Mouse (Mus musculus) kidney, embryonic 14.5 days (tissue): ENCODE data around the gene Dlg2. TPM values are rescaled to one million over a fixed set of nuclear protein-coding genes. Genes with fewer than 3 reads are reported as not detected.

Experiments
- ATAC-seq: fragments of 200-750 bp; cut with Nextera tagmentation; 2 replicates; pipeline ENCODE4 v1.8.0; 2017; ENCODE audit warnings: moderate number of reproducible peaks, mild to moderate bottlenecking, moderate TSS enrichment, moderate library complexity; ENCODE audit not compliant: low FRiP score, low TSS enrichment
- H3K27ac ChIP-seq: fragments of 300-500 bp; sonication (generic); 2 replicates; pipeline ENCODE4 v1.5.1; 2014; ENCODE audit warnings: low read depth, mild to moderate bottlenecking, low read length, moderate library complexity, mixed read lengths
- H3K27me3 ChIP-seq: fragments of 300-500 bp; sonication (generic); 2 replicates; pipeline ENCODE4 v1.6.1; 2014; ENCODE audit warnings: mild to moderate bottlenecking, low read length; ENCODE audit not compliant: control insufficient read depth, insufficient read depth
- H3K36me3 ChIP-seq: fragments of 300-500 bp; sonication (generic); 2 replicates; pipeline ENCODE4 v1.6.1; 2014; ENCODE audit warnings: low read length, mixed read lengths; ENCODE audit not compliant: control insufficient read depth, insufficient read depth
- H3K4me1 ChIP-seq: fragments of 300-500 bp; sonication (generic); 2 replicates; pipeline ENCODE4 v1.6.1; 2014; ENCODE audit warnings: low read length, mixed read lengths; ENCODE audit not compliant: control insufficient read depth, insufficient read depth
- H3K4me2 ChIP-seq: fragments of 300-500 bp; sonication (generic); replicated peaks from 2 replicates; pipeline ENCODE4 v1.6.1; 2014; ENCODE audit warnings: low read depth, mild to moderate bottlenecking, low read length
- H3K4me3 ChIP-seq: fragments of 300-500 bp; sonication (generic); 2 replicates; pipeline ENCODE4 v1.5.1; 2014; ENCODE audit warnings: mild to moderate bottlenecking, low read length
- H3K9ac ChIP-seq: fragments of 300-500 bp; sonication (generic); 2 replicates; pipeline ENCODE4 v1.6.1; 2014; ENCODE audit warnings: low read depth, mild to moderate bottlenecking, low read length, moderate library complexity
- H3K9me3 ChIP-seq: fragments of 300-500 bp; sonication (generic); 2 replicates; pipeline ENCODE4 v1.6.1; 2016; ENCODE audit warnings: low read length; ENCODE audit not compliant: control insufficient read depth
- WGBS: fragments of 180-500 bp; shearing (Covaris S2); extraction: QIAGEN DNeasy Blood & Tissue Kit; methylation state at CpG from one replicate; pipeline ENCODE4 v1.1.7; 2014; 5-methylcytosine and 5-hydroxymethylcytosine counted together
- polyA plus RNA-seq: library from polyadenylated mRNA; unstranded; fragments of >200 nt; fragmentation: Nextera tagmentation; extraction: Ambion mirVana; gene quantifications from 2 replicates; pipeline ENCODE4 v1.2.1, GENCODE M21; 2014

Gene Dlg2
- polyA plus RNA-seq, 1 experiment from 2014 or later = 0.97 TPM

- ATAC-seq = no peak
- H3K27me3 ChIP-seq = no peaks in the 10 kb centered on the region
- H3K4me3 ChIP-seq = no peak overlapping the region
- no peaks in the 10 kb centered on the region for H3K36me3 ChIP-seq
- 91% methylated on average over 5 of the region's 5 CpGs for whole genome bisulfite sequencing
- H3K9ac ChIP-seq = no peak overlapping the region
- no peaks in the 10 kb centered on the region for H3K9me3 ChIP-seq
- H3K4me1 ChIP-seq = no peaks in the 10 kb centered on the region
- H3K27ac ChIP-seq = no peak overlapping the region
- H3K4me2 ChIP-seq = no peak overlapping the region
Observed at GRCm38 (mm10) chr7:92115237-92115871, 1638.9 kb downstream of the Dlg2 start.

DNA sequence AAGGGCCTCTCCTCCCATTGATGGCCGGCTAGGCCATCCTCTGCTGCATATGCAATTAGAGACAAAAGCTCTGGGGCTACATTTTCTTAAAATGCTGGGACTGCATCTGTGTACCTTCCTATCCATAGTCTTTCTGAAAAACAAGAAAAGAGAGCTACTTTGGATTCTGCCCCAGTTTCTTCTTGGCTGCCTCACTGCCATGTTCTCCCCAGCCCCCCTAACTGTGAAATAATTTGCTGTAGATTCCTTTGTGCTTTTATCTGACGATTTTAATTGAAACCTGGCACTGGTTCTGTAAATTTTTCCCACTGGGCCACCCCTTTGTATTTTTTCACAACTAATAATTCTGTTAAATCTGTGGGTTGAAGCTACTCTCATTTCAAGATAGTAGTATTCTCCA lies 1646.8 kb downstream of the Dlg2 start:
- no peaks in the 10 kb centered on the region for H3K36me3 ChIP-seq
- H3K4me3 ChIP-seq = no peak overlapping the region
- ATAC-seq = no peak
- no peaks in the 10 kb centered on the region for H3K27me3 ChIP-seq
- no peaks in the 10 kb centered on the region for H3K9me3 ChIP-seq
- H3K27ac ChIP-seq = no peak overlapping the region
- H3K4me2 ChIP-seq = no peak overlapping the region
- no peaks in the 10 kb centered on the region for H3K4me1 ChIP-seq
- H3K9ac ChIP-seq = no peak overlapping the region
- WGBS = 69% methylated on average over 2 of the region's 2 CpGs

- H3K27me3 ChIP-seq = no peaks in the 10 kb centered on the region
- H3K36me3 ChIP-seq = no peaks in the 10 kb centered on the region
- H3K4me3 ChIP-seq = no peak overlapping the region
- no peak for ATAC-seq
- H3K4me2 ChIP-seq = no peak overlapping the region
- WGBS = 58% methylated on average over 3 of the region's 3 CpGs
- no peaks in the 10 kb centered on the region for H3K4me1 ChIP-seq
- H3K9ac ChIP-seq = no peak overlapping the region
- no peaks in the 10 kb centered on the region for H3K9me3 ChIP-seq
- no peak overlapping the region for H3K27ac ChIP-seq
Observed at GRCm38 (mm10) chr7:92125886-92126285, 1649.4 kb downstream of the Dlg2 start.

- Histone ChIP-seq H3K4me3 (no peak overlapping the region), H3K9ac (no peak overlapping the region), H3K27me3 (no peaks in the 10 kb centered on the region), H3K27ac (no peak overlapping the region), H3K36me3 (no peaks in the 10 kb centered on the region), H3K4me1 (no peaks in the 10 kb centered on the region), H3K4me2 (no peak overlapping the region), H3K9me3 (no peaks in the 10 kb centered on the region)
- WGBS = 56% methylated on average over 3 of the region's 3 CpGs
- no peak for ATAC-seq
Observed at GRCm38 (mm10) chr7:92134301-92134700, 1657.8 kb downstream of the Dlg2 start.

DNA sequence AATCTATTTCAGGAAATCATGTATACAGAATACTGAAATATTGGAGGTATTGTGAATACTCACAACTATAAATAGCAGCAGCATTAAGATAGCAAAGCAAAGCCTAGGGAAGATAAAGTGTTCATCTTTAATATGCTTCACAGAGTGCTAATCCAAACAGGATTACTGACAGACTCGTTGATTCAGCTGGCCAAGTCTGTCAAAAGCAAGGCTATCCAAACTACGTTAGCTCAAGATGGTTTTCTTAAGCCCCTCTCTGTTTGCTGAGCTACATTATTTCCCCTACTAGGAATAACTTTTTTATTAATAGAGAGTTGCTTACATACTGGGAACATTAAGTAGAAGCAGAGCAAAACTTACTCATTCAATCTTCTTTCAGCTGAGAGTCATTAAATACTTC lies 1659.2 kb downstream of the Dlg2 start:
- WGBS = 61% methylated on average over 2 of the region's 2 CpGs
- H3K27me3 ChIP-seq = no peaks in the 10 kb centered on the region
- H3K9ac ChIP-seq = no peak overlapping the region

GRCm38 (mm10) chr7:92140051-92140817 lies 1663.8 kb downstream of the Dlg2 start:
- H3K36me3 ChIP-seq = no peaks in the 10 kb centered on the region
- H3K4me3 ChIP-seq = no peak overlapping the region
- H3K9me3 ChIP-seq = no peaks in the 10 kb centered on the region
- 81% methylated on average over 9 of the region's 9 CpGs for WGBS
- no peak overlapping the region for H3K4me2 ChIP-seq
- H3K27me3 ChIP-seq = no peaks in the 10 kb centered on the region
- no peak overlapping the region for H3K9ac ChIP-seq
- no peak overlapping the region for H3K27ac ChIP-seq
- no peaks in the 10 kb centered on the region for H3K4me1 ChIP-seq
- ATAC-seq = no peak

More for the DNA sequence above, 1659.2 kb downstream of the Dlg2 start:
- Histone ChIP-seq H3K36me3 (no peaks in the 10 kb centered on the region), H3K4me3 (no peak overlapping the region), H3K4me1 (no peaks in the 10 kb centered on the region), H3K4me2 (no peak overlapping the region), H3K9me3 (no peaks in the 10 kb centered on the region), H3K27ac (no peak overlapping the region)
- no peak for ATAC-seq

DNA sequence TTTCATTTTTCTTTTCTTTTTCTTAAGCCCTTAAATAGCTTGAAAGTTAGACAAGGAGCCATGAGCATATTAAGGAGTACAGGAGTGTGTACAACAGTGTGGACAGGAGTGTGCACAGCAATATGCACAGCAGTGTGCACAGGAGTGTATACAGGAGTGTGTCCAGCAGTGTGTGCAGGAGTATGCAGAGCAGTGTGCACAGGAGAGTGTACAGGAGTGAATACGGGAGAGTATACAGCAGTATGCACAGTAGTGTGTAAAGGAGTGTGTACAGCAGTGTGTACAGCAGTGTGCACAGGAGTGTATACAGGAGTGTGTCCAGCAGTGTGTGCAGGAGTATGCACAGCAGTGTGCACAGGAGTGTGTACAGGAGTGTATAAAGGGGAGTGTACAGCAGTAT lies 1671.0 kb downstream of the Dlg2 start:
- no peak for ATAC-seq
- WGBS = 100% methylated on average over 1 of the region's 1 CpGs
- H3K4me1 ChIP-seq = no peaks in the 10 kb centered on the region
- H3K9me3 ChIP-seq = no peaks in the 10 kb centered on the region
- H3K36me3 ChIP-seq = no peaks in the 10 kb centered on the region
- H3K27me3 ChIP-seq = no peaks in the 10 kb centered on the region
- H3K4me2 ChIP-seq = no peak overlapping the region
- H3K4me3 ChIP-seq = no peak overlapping the region
- no peak overlapping the region for H3K9ac ChIP-seq
- no peak overlapping the region for H3K27ac ChIP-seq

DNA sequence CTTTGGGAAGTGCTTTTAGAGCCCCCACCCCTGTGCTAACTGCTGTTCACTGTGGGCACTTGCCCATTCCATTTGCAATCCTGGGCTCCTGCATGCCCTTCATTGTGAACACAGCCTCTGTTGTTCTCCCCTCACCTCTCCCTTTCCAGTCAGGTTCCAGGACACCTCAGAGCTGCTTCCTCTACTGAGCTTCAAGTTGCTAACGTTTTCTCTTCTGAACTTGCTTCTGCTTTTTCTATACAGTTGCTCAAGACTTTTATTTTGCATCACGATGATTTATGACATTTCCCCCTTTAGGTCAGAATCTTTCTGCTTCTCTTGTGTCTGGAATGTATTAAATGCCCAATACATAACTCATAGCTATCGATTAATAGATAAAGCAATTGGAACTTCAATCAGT lies 1674.3 kb downstream of the Dlg2 start:
- Histone ChIP-seq H3K4me1 (no peaks in the 10 kb centered on the region), H3K27ac (no peak overlapping the region), H3K27me3 (no peaks in the 10 kb centered on the region), H3K9me3 (no peaks in the 10 kb centered on the region), H3K36me3 (no peaks in the 10 kb centered on the region), H3K4me2 (no peak overlapping the region), H3K4me3 (no peak overlapping the region), H3K9ac (no peak overlapping the region)
- 64% methylated on average over 3 of the region's 3 CpGs for WGBS
- ATAC-seq = no peak

DNA sequence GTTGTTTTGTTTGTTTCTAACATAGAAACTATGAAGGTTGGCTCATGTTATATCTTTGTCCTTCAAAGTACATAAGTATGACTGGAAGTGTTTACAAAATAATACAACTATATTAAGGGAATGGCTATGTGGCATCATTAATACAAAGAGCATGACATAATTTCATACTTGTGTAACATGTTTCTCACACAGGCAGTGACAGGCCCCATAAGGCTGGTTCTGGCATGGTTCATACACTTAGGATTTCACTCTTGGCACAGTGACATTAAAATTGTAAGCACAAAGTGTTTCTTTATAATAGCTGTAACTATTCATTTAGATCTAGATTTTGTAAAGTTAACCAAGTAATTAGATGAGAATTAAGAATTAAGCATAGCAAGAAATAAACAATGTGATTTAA lies 1678.1 kb downstream of the Dlg2 start:
- H3K4me3 ChIP-seq = no peak overlapping the region
- no peaks in the 10 kb centered on the region for H3K9me3 ChIP-seq
- ATAC-seq = no peak
- no peak overlapping the region for H3K9ac ChIP-seq
- no peaks in the 10 kb centered on the region for H3K27me3 ChIP-seq
- H3K36me3 ChIP-seq = no peaks in the 10 kb centered on the region
- no peak overlapping the region for H3K4me2 ChIP-seq
- no peaks in the 10 kb centered on the region for H3K4me1 ChIP-seq
- no peak overlapping the region for H3K27ac ChIP-seq
